Comparison of ENCODE assay signal across 15 mouse cellular contexts in the genomic region with DNA sequence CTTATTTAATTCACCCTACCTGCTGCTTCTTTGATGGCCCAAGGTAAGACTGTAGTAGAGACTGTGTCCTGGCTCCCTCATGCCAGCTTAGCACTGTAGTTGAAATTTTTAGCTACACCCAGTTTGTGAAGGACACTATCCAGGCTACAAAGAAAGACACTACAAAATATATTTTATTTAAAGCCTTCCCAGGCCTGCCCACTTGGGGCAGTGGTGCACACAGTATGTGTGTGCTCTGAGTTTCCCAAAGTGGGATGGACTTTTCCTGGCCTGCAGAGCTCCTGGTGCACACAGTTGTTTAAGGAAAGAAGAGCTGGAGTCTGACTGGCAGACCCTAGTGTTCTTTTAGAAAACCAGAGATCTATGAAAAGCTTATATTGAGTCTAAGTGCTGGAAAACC. TPM values are rescaled to one million over a fixed set of nuclear protein-coding genes. Genes with fewer than 3 reads are reported as not detected.
A peak's percentile ranks its signal among the peaks of the same experiment; 100 is the strongest.
DNase-seq lines count a peak whose midpoint lies in the region; ATAC-seq and TF ChIP-seq lines count a peak whose summit lies in the region.
"Had no signal": no experiment of that assay in that cellular context is flagged by ENCODE, and none has a peak within 500 bp of the region (broad histone marks: within the 10 kb centered on the region; RNA-seq: fewer than 3 reads in every experiment).

No protein-coding gene starts in this region.

- no peaks in the 10 kb centered on the region for H3K79me2 ChIP-seq in liver, adult 2 months (ENCODE audit: control insufficient read depth, insufficient read depth, low read length)

- H3K27me3 ChIP-seq in liver, adult 2 months (ENCODE audit: control insufficient read depth, insufficient read depth, low read length) = no peaks in the 10 kb centered on the region
- H3K27me3 ChIP-seq in liver, embryonic 11.5 days (replicated peaks; ENCODE audit: control insufficient read depth, insufficient read depth, low read length) = no peaks in the 10 kb centered on the region

- no peak for TF ChIP-seq POLR2A in liver, adult 2 months (IDR thresholded peaks at IDR 0.05; ENCODE audit: extremely low read depth, insufficient read depth, low read length)

- no peak for ATAC-seq in liver, embryonic 11.5 days (replicated peaks; ENCODE audit: low FRiP score)
- peak; percentile 21 to 67; a peak in 2 of 4 replicates for ATAC-seq in hematopoietic stem cell, adult 5-6 weeks (replicated peaks in 1 of 2; ENCODE audit: insufficient read depth in 1 of 2, low FRiP score in 2 of 2, low TSS enrichment in 1 of 2, low read depth in 1 of 2, poor library complexity in 2 of 2, severe bottlenecking in 2 of 2)
- ATAC-seq: CD4-positive, CD25-positive, alpha-beta regulatory T cell, adult 4 months had no signal

- no peak overlapping the region for H3K4me3 ChIP-seq in gastrocnemius, adult 2 months
- H3K4me3 ChIP-seq in liver, adult 2 months (ENCODE audit: insufficient read depth, low read depth, low read length) = no peak overlapping the region
- no peak overlapping the region for H3K4me3 ChIP-seq in liver, embryonic 11.5 days (ENCODE audit: low read depth, low read length)
- H3K4me3 ChIP-seq: erythroblast, embryonic 14.5 days; myocyte had no signal

- H3K9ac ChIP-seq in liver, adult 2 months (ENCODE audit: low read depth, low read length) = no peak overlapping the region
- H3K9ac ChIP-seq in liver, embryonic 11.5 days (ENCODE audit: low read depth, low read length) = no peak overlapping the region

- no peak overlapping the region for H3K27ac ChIP-seq in gastrocnemius, adult 2 months
- H3K27ac ChIP-seq in liver, adult 2 months (replicated peaks; ENCODE audit: insufficient read depth, low read depth, low read length) = no peak overlapping the region
- no peak overlapping the region for H3K27ac ChIP-seq in liver, embryonic 11.5 days (ENCODE audit: low read depth, low read length)
- H3K27ac ChIP-seq: macrophage had no signal

- no peak overlapping the region for H3K4me2 ChIP-seq in liver, embryonic 11.5 days

- no peaks in the 10 kb centered on the region for H3K9me3 ChIP-seq in liver, embryonic 11.5 days (ENCODE audit: control insufficient read depth, low read length)

- no peak for DNase-seq in gastrocnemius, adult 2 months
- DNase-seq in gastrocnemius, adult 18-20 months (ENCODE audit: low spot score) = no peak
- DNase-seq in liver, adult 2 months (ENCODE audit: extremely low read depth, low read depth, low spot score) = no peak
- no peak for DNase-seq in liver, embryonic 11.5 days (ENCODE audit: low spot score)
- DNase-seq in NIH3T3 (ENCODE audit: low read depth) = peak; percentile 30
- no peak for DNase-seq in thymus, postnatal 36 days
- DNase-seq in urinary bladder, postnatal 4 days (ENCODE audit: low spot score in 2 of 2) = no peak
- DNase-seq: cerebellum, adult 11-12 months; gastrocnemius, postnatal 14 days; heart, postnatal 36 days had no signal

- peak; percentile 7; the same call in 1 of the 2 replicates for TF ChIP-seq CTCF in gastrocnemius, adult 2 months (IDR thresholded peaks at IDR 0.05)
- peak; percentile 17; the same call in 1 of the 2 replicates for TF ChIP-seq CTCF in liver, adult 2 months (IDR thresholded peaks at IDR 0.05; ENCODE audit: low read depth, low read length)

- intact Hi-C loops in gastrocnemius, adult 2 months (cut with DNase I) = no loop called here

- H3K36me3 ChIP-seq in liver, adult 2 months (ENCODE audit: control insufficient read depth, insufficient read depth, low read length) = no peaks in the 10 kb centered on the region
- no peaks in the 10 kb centered on the region for H3K36me3 ChIP-seq in liver, embryonic 11.5 days (ENCODE audit: control insufficient read depth, insufficient read depth, low read length)

- no peaks in the 10 kb centered on the region for H3K4me1 ChIP-seq in liver, adult 2 months (ENCODE audit: control insufficient read depth, insufficient read depth, low read length)
- H3K4me1 ChIP-seq in liver, embryonic 11.5 days (replicated peaks; ENCODE audit: control insufficient read depth, insufficient read depth, low read length) = no peaks in the 10 kb centered on the region

RNA-seq across cellular contexts. Expression of a gene that starts 29.3 kb away (rescaled TPM):
- total RNA-seq in gastrocnemius, adult 2 months (2021) = 1 to 10 TPM; 5.4 TPM
- 1 to 10 TPM; 4.5 to 5.0 TPM for total RNA-seq in gastrocnemius, adult 18-20 months (2021)
- 2.9 and 3.4 TPM in 2 replicates for total RNA-seq in liver, adult 2 months (2014; rRNA removed)
- polyA plus RNA-seq in liver, adult 2 months (2012; rRNA removed) = 0.55 and 1.5 TPM in 2 replicates
- polyA plus RNA-seq in liver, embryonic 11.5 days (2014; fragmentation: Nextera tagmentation; extraction: Ambion mirVana) = 19.5 and 20.9 TPM in 2 replicates
- 45.2 and 50.4 TPM in 2 replicates for total RNA-seq in hematopoietic stem cell, adult 5-6 weeks (2017)

RNA-seq across cellular contexts. Expression of a gene that starts 54.5 kb away (rescaled TPM):
- total RNA-seq in gastrocnemius, adult 2 months (2021) = not detected
- not detected for total RNA-seq in gastrocnemius, adult 18-20 months (2021)
- total RNA-seq in liver, adult 2 months (2014; rRNA removed) = not detected in 2 replicates
- polyA plus RNA-seq in liver, adult 2 months (2012; rRNA removed) = not detected in 2 replicates
- polyA plus RNA-seq in liver, embryonic 11.5 days (2014; fragmentation: Nextera tagmentation; extraction: Ambion mirVana) = not detected in 2 replicates
- total RNA-seq in hematopoietic stem cell, adult 5-6 weeks (2017) = not detected in 2 replicates
- total RNA-seq: gastrocnemius, postnatal 14 days; heart, postnatal 36 days had no signal
- polyA plus RNA-seq: CD4-positive, CD25-positive, alpha-beta regulatory T cell, adult 4 months; erythroblast, embryonic 14.5 days; macrophage; myocyte had no signal
